14 mouse cellular contexts compared by ENCODE assay signal in the genomic region with DNA sequence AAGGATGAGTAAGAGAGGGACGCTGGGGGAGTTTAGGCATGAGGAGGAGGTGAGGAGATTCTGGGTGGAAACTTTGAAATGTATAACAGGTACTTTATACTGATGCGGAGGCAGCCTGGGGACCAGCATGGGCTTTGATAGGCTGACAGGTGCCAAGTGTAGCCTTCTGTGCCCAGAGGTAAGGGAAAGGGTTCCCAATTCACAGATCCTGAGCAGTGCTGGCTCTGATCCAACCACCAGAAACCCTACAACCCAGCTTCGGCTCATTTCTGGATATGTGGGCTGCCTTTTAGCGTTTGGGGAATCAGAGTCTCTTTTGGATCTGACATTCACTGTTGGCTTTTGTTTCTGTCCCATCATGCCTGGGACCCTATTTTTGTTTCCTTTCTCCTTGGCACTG. TPM values are rescaled to one million over a fixed set of nuclear protein-coding genes. Genes with fewer than 3 reads are reported as not detected.
DNase-seq lines count a peak whose midpoint lies in the region; ATAC-seq and TF ChIP-seq lines count a peak whose summit lies in the region.
"Had no signal": no experiment of that assay in that cellular context is flagged by ENCODE, and none has a peak within 500 bp of the region (broad histone marks: within the 10 kb centered on the region; RNA-seq: fewer than 3 reads in every experiment).

No protein-coding gene starts in this region.

- peak overlapping the region; percentile 71; the same call in 1 of the 2 replicates for H3K4me2 ChIP-seq in heart, embryonic 13.5 days
- no peak overlapping the region for H3K4me2 ChIP-seq in midbrain, postnatal 0 days (ENCODE audit: low read depth, low read length, poor library complexity, severe bottlenecking)
- no peak overlapping the region for H3K4me2 ChIP-seq in midbrain, embryonic 16.5 days (ENCODE audit: low read length)
- no peak overlapping the region for H3K4me2 ChIP-seq in kidney, embryonic 14.5 days (replicated peaks; ENCODE audit: low read depth, low read length)

- TF ChIP-seq CTCF in cerebellum, adult 2 months (IDR thresholded peaks at IDR 0.05; ENCODE audit: borderline replicate concordance, insufficient read depth, low read depth, low read length) = no peak
- no peak for TF ChIP-seq CTCF in midbrain, postnatal 0 days (IDR thresholded peaks at IDR 0.05)

- H3K9ac ChIP-seq in heart, embryonic 13.5 days = no peak overlapping the region
- no peak overlapping the region for H3K9ac ChIP-seq in midbrain, postnatal 0 days (replicated peaks; ENCODE audit: low read length, poor library complexity, severe bottlenecking)
- no peak overlapping the region for H3K9ac ChIP-seq in midbrain, embryonic 16.5 days (ENCODE audit: low read depth, low read length)
- H3K9ac ChIP-seq in kidney, embryonic 14.5 days (ENCODE audit: low read depth, low read length) = no peak overlapping the region

- H3K9me3 ChIP-seq in heart, embryonic 13.5 days = no peaks in the 10 kb centered on the region
- H3K9me3 ChIP-seq in midbrain, postnatal 0 days (ENCODE audit: low read length) = no peaks in the 10 kb centered on the region
- H3K9me3 ChIP-seq in midbrain, embryonic 16.5 days (replicated peaks; ENCODE audit: control insufficient read depth, low read length, poor library complexity, severe bottlenecking) = no peaks in the 10 kb centered on the region
- no peaks in the 10 kb centered on the region for H3K9me3 ChIP-seq in kidney, embryonic 14.5 days (ENCODE audit: control insufficient read depth, low read length)
- H3K9me3 ChIP-seq: neural tube, embryonic 15.5 days had no signal

- peak; percentile 49 to 50 for DNase-seq in cerebellum, postnatal 14 days
- DNase-seq in cerebellum, adult 2 months = no peak
- DNase-seq in heart, adult 9 months (ENCODE audit: low spot score in 2 of 2) = no peak
- DNase-seq in midbrain, postnatal 0 days (ENCODE audit: low spot score) = peak; percentile 14
- DNase-seq: adrenal gland, postnatal 25 days; liver had no signal

- no peak for TF ChIP-seq POLR2A in cerebellum, adult 2 months (IDR thresholded peaks at IDR 0.05; ENCODE audit: borderline replicate concordance, insufficient read depth, low read length)

- ATAC-seq in heart, embryonic 13.5 days (ENCODE audit: extremely low read depth, insufficient number of reproducible peaks, low FRiP score, low TSS enrichment) = no peak
- no peak for ATAC-seq in midbrain, postnatal 0 days (ENCODE audit: low FRiP score)
- no peak for ATAC-seq in midbrain, embryonic 16.5 days
- no peak for ATAC-seq in erythroid progenitor cell, adult 5-6 weeks (replicated peaks; ENCODE audit: low FRiP score, poor library complexity, severe bottlenecking)
- no peak for ATAC-seq in kidney, embryonic 14.5 days (ENCODE audit: low FRiP score, low TSS enrichment)

- no peaks in the 10 kb centered on the region for H3K27me3 ChIP-seq in cerebellum, adult 2 months (ENCODE audit: control insufficient read depth, insufficient read depth, low read length)
- H3K27me3 ChIP-seq in heart, embryonic 13.5 days (replicated peaks) = no peaks in the 10 kb centered on the region
- H3K27me3 ChIP-seq in midbrain, postnatal 0 days (ENCODE audit: insufficient read depth, low read length) = no peaks in the 10 kb centered on the region
- H3K27me3 ChIP-seq in midbrain, embryonic 16.5 days (ENCODE audit: control insufficient read depth, insufficient read depth, low read depth, low read length) = no peaks in the 10 kb centered on the region
- H3K27me3 ChIP-seq in kidney, embryonic 14.5 days (ENCODE audit: control insufficient read depth, insufficient read depth, low read length) = no peaks in the 10 kb centered on the region
- H3K27me3 ChIP-seq: neural tube, embryonic 15.5 days had no signal

- 36% methylated on average over 4 of the region's 4 CpGs for WGBS in cerebellum, adult 2 months
- WGBS in heart, embryonic 13.5 days = 29% methylated on average over 4 of the region's 4 CpGs
- WGBS in midbrain, postnatal 0 days = 44% methylated on average over 4 of the region's 4 CpGs
- 40% methylated on average over 4 of the region's 4 CpGs for WGBS in midbrain, embryonic 16.5 days
- 53% methylated on average over 4 of the region's 4 CpGs for WGBS in kidney, embryonic 14.5 days

- H3K36me3 ChIP-seq in heart, embryonic 13.5 days = no peaks in the 10 kb centered on the region
- H3K36me3 ChIP-seq in midbrain, postnatal 0 days (ENCODE audit: insufficient read depth, low read length) = no peaks in the 10 kb centered on the region
- no peaks in the 10 kb centered on the region for H3K36me3 ChIP-seq in midbrain, embryonic 16.5 days (ENCODE audit: control insufficient read depth, insufficient read depth, low read length)
- H3K36me3 ChIP-seq in kidney, embryonic 14.5 days (ENCODE audit: control insufficient read depth, insufficient read depth, low read length) = no peaks in the 10 kb centered on the region
- H3K36me3 ChIP-seq: G1E; neural tube, embryonic 15.5 days had no signal

- no peak overlapping the region for H3K27ac ChIP-seq in cerebellum, adult 2 months (ENCODE audit: insufficient read depth, low read length)
- H3K27ac ChIP-seq in heart, embryonic 13.5 days (replicated peaks) = no peak overlapping the region
- no peak overlapping the region for H3K27ac ChIP-seq in midbrain, postnatal 0 days (ENCODE audit: low read depth, low read length)
- no peak overlapping the region for H3K27ac ChIP-seq in midbrain, embryonic 16.5 days (ENCODE audit: low read length)
- H3K27ac ChIP-seq in kidney, embryonic 14.5 days (ENCODE audit: low read depth, low read length) = no peak overlapping the region
- H3K27ac ChIP-seq: macrophage; neural tube, embryonic 15.5 days had no signal

- no peak overlapping the region for H3K4me3 ChIP-seq in cerebellum, adult 2 months (replicated peaks; ENCODE audit: insufficient read depth, low read depth, low read length)
- H3K4me3 ChIP-seq in heart, embryonic 13.5 days = no peak overlapping the region
- H3K4me3 ChIP-seq in midbrain, postnatal 0 days (ENCODE audit: low read depth, low read length) = no peak overlapping the region
- no peak overlapping the region for H3K4me3 ChIP-seq in midbrain, embryonic 16.5 days (ENCODE audit: low read depth, low read length)
- no peak overlapping the region for H3K4me3 ChIP-seq in kidney, embryonic 14.5 days (ENCODE audit: low read length)

- H3K4me1 ChIP-seq in cerebellum, adult 2 months (ENCODE audit: control insufficient read depth, insufficient read depth, low read length) = peaks cover 12% of the 10 kb centered on the region
- H3K4me1 ChIP-seq in heart, embryonic 13.5 days = peaks cover 38% of the 10 kb centered on the region
- 0 out of 2 replicates have a peak, but pooled peaks cover 7% of the 10 kb centered on the region for H3K4me1 ChIP-seq in midbrain, postnatal 0 days (ENCODE audit: insufficient read depth, low read length)
- H3K4me1 ChIP-seq in midbrain, embryonic 16.5 days (ENCODE audit: control insufficient read depth, insufficient read depth, low read length) = peaks cover 15% of the 10 kb centered on the region
- peaks cover 25% of the 10 kb centered on the region for H3K4me1 ChIP-seq in kidney, embryonic 14.5 days (ENCODE audit: control insufficient read depth, insufficient read depth, low read length)

RNA-seq across cellular contexts. Expression of a gene that starts 43.0 kb away (rescaled TPM):
- 173 and 177 TPM in 2 replicates for polyA plus RNA-seq in cerebellum, adult 2 months (2012; rRNA removed)
- 12.2 and 13.6 TPM in 2 replicates for polyA plus RNA-seq in heart, embryonic 13.5 days (2015; fragmentation: Nextera tagmentation; extraction: Ambion mirVana)
- 164 and 199 TPM in 2 replicates for total RNA-seq in midbrain, postnatal 0 days (2014; rRNA removed)
- polyA plus RNA-seq in midbrain, postnatal 0 days (2015; fragmentation: Nextera tagmentation; extraction: Ambion mirVana) = 271 and 292 TPM in 2 replicates
- polyA plus RNA-seq in midbrain, embryonic 16.5 days (2015; fragmentation: Nextera tagmentation; extraction: Ambion mirVana) = 207 and 239 TPM in 2 replicates
- total RNA-seq in erythroid progenitor cell, adult 5-6 weeks (2015; ENCODE audit: low replicate concordance) = not detected in 2 replicates
- not detected in 2 replicates for total RNA-seq in erythroid progenitor cell, adult 5-6 weeks (2017; ENCODE audit: low replicate concordance)
- polyA plus RNA-seq in kidney, embryonic 14.5 days (2014; fragmentation: Nextera tagmentation; extraction: Ambion mirVana) = 15.2 and 16.2 TPM in 2 replicates
- total RNA-seq: G1E; monocyte, adult 5-6 weeks had no signal
- polyA plus RNA-seq: G1E, macrophage had no signal

Comparison
In these comparisons a context has a peak if more than half of its experiments do, and no peak if none do; other contexts are left out.
1. DNase-seq: peak in cerebellum, postnatal 14 days (2 of 2) and midbrain, postnatal 0 days (single experiment); none in cerebellum, adult 2 months (0 of 2) and heart, adult 9 months (0 of 2).
2. RNA of a gene that starts 43.0 kb away (polyA plus RNA-seq): 271 to 292 TPM in midbrain, postnatal 0 days, 207 to 239 TPM in midbrain, embryonic 16.5 days and 173 to 177 TPM in cerebellum, adult 2 months; 15.2 to 16.2 TPM in kidney, embryonic 14.5 days and 12.2 to 13.6 TPM in heart, embryonic 13.5 days; every median in the first group is over 10 times any median in the second.